Comparison of ENCODE assay signal across 10 mouse cellular contexts in genomic region chr15:99296213-99296612, GRCm38 (mm10). TPM values are rescaled to one million over a fixed set of nuclear protein-coding genes. Genes with fewer than 3 reads are reported as not detected.
DNase-seq lines count a peak whose midpoint lies in the region; ATAC-seq and TF ChIP-seq lines count a peak whose summit lies in the region.
"Had no signal": no experiment of that assay in that cellular context is flagged by ENCODE, and none has a peak within 500 bp of the region (broad histone marks: within the 10 kb centered on the region; RNA-seq: fewer than 3 reads in every experiment).

No protein-coding gene starts in this region.

- H3K9ac ChIP-seq in liver, embryonic 11.5 days (ENCODE audit: low read depth, low read length), result no peak overlapping the region
- 0 out of 2 replicates have a peak overlapping the region, but pooled peaks have one; percentile 21 for H3K9ac ChIP-seq in hindbrain, postnatal 0 days (replicated peaks; ENCODE audit: low read length)
- peak overlapping the region; percentile 82 for H3K9ac ChIP-seq in neural tube, embryonic 15.5 days (replicated peaks)

- H3K4me1 ChIP-seq in liver, embryonic 11.5 days (replicated peaks; ENCODE audit: control insufficient read depth, insufficient read depth, low read length), result no peaks in the 10 kb centered on the region
- peaks cover 3% of the 10 kb centered on the region for H3K4me1 ChIP-seq in cortical plate, adult 2 months (ENCODE audit: control insufficient read depth, insufficient read depth, low read length)
- no peaks in the 10 kb centered on the region; the same call in 1 of the 2 replicates for H3K4me1 ChIP-seq in hindbrain, postnatal 0 days (ENCODE audit: insufficient read depth, low read length)
- peaks cover 28% of the 10 kb centered on the region for H3K4me1 ChIP-seq in neural tube, embryonic 15.5 days

- peak overlapping the region; percentile 74; the same call in 1 of the 2 replicates for H3K4me3 ChIP-seq in liver, embryonic 11.5 days (ENCODE audit: low read depth, low read length)
- H3K4me3 ChIP-seq in cortical plate, adult 2 months (ENCODE audit: insufficient read depth, low read length), result peak overlapping the region; percentile 91
- peak overlapping the region; percentile 74 for H3K4me3 ChIP-seq in hindbrain, postnatal 0 days (ENCODE audit: low read length)
- H3K4me3 ChIP-seq in neural tube, embryonic 15.5 days (replicated peaks), result peak overlapping the region; percentile 67

- H3K9me3 ChIP-seq in liver, embryonic 11.5 days (ENCODE audit: control insufficient read depth, low read length), result no peaks in the 10 kb centered on the region
- no peaks in the 10 kb centered on the region for H3K9me3 ChIP-seq in hindbrain, postnatal 0 days (ENCODE audit: low read length)
- H3K9me3 ChIP-seq in neural tube, embryonic 15.5 days (replicated peaks), result no peaks in the 10 kb centered on the region

- 44% methylated on average over 5 of the region's 5 CpGs for WGBS in liver, embryonic 11.5 days
- WGBS in hindbrain, postnatal 0 days, result 38% methylated on average over 5 of the region's 5 CpGs
- WGBS in neural tube, embryonic 15.5 days, result 34% methylated on average over 5 of the region's 5 CpGs

- DNase-seq in liver, embryonic 11.5 days (ENCODE audit: low spot score), result no peak
- no peak for DNase-seq in liver
- no peak for DNase-seq in hindbrain, postnatal 0 days (ENCODE audit: low spot score)
- DNase-seq in spleen, adult 18-20 months, result no peak
- DNase-seq in ovary, postnatal 10 days (ENCODE audit: low spot score), result no peak
- no peak for DNase-seq in frontal cortex, postnatal 10 days (ENCODE audit: low spot score in 2 of 2)

- H3K27me3 ChIP-seq in liver, embryonic 11.5 days (replicated peaks; ENCODE audit: control insufficient read depth, insufficient read depth, low read length), result no peaks in the 10 kb centered on the region
- no peaks in the 10 kb centered on the region for H3K27me3 ChIP-seq in hindbrain, postnatal 0 days (ENCODE audit: insufficient read depth, low read length)
- H3K27me3 ChIP-seq in neural tube, embryonic 15.5 days (replicated peaks), result no peaks in the 10 kb centered on the region

- no peak for TF ChIP-seq POLR2A in cortical plate, adult 2 months (IDR thresholded peaks at IDR 0.05; ENCODE audit: extremely low read depth, insufficient read depth, low read length)

- no peak for ATAC-seq in liver, embryonic 11.5 days (replicated peaks; ENCODE audit: low FRiP score)
- no peak for ATAC-seq in hindbrain, postnatal 0 days
- no peak for ATAC-seq in neural tube, embryonic 15.5 days (ENCODE audit: low FRiP score)

- no peaks in the 10 kb centered on the region for H3K36me3 ChIP-seq in liver, embryonic 11.5 days (ENCODE audit: control insufficient read depth, insufficient read depth, low read length)
- H3K36me3 ChIP-seq in hindbrain, postnatal 0 days (ENCODE audit: insufficient read depth, low read length), result no peaks in the 10 kb centered on the region
- no peaks in the 10 kb centered on the region for H3K36me3 ChIP-seq in neural tube, embryonic 15.5 days

- 0 out of 2 replicates have a peak overlapping the region, but pooled peaks have one; percentile 82 for H3K27ac ChIP-seq in liver, embryonic 11.5 days (ENCODE audit: low read depth, low read length)
- H3K27ac ChIP-seq in cortical plate, adult 2 months (ENCODE audit: insufficient read depth, low read length), result no peak overlapping the region
- peak overlapping the region; percentile 91; the same call in 1 of the 2 replicates for H3K27ac ChIP-seq in hindbrain, postnatal 0 days
- peak overlapping the region; percentile 91; the same call in 1 of the 2 replicates for H3K27ac ChIP-seq in neural tube, embryonic 15.5 days (replicated peaks)
- H3K27ac ChIP-seq: macrophage had no signal

- TF ChIP-seq CTCF in cortical plate, adult 2 months (IDR thresholded peaks at IDR 0.05; ENCODE audit: extremely low read depth, insufficient read depth, low read length), result no peak
- TF ChIP-seq CTCF in hindbrain, postnatal 0 days (IDR thresholded peaks at IDR 0.05; ENCODE audit: low read depth), result no peak

- peak overlapping the region; percentile 80 for H3K4me2 ChIP-seq in liver, embryonic 11.5 days
- peak overlapping the region; percentile 68 for H3K4me2 ChIP-seq in hindbrain, postnatal 0 days (ENCODE audit: low read depth, low read length)
- peak overlapping the region; percentile 72 for H3K4me2 ChIP-seq in neural tube, embryonic 15.5 days

RNA-seq across cellular contexts. Expression of gene Fam186b, which starts 0.5 kb away (rescaled TPM):
- 0.08 and 0.09 TPM in 2 replicates for polyA plus RNA-seq in liver, embryonic 11.5 days (2014; fragmentation: Nextera tagmentation; extraction: Ambion mirVana)
- 0.69 and 1.1 TPM in 2 replicates for polyA plus RNA-seq in cortical plate, adult 2 months (2012; rRNA removed)
- total RNA-seq in hindbrain, postnatal 0 days (2014; rRNA removed), result 0.86 and 1.3 TPM in 2 replicates
- 1.3 and 1.4 TPM in 2 replicates for polyA plus RNA-seq in hindbrain, postnatal 0 days (2015; fragmentation: Nextera tagmentation; extraction: Ambion mirVana)
- polyA plus RNA-seq in neural tube, embryonic 15.5 days (2015; fragmentation: Nextera tagmentation; extraction: Ambion mirVana), result 0.73 and 0.97 TPM in 2 replicates
- total RNA-seq: common myeloid progenitor, adult 5-6 weeks had no signal
- polyA plus RNA-seq: macrophage had no signal

RNA-seq across cellular contexts. Expression of gene Prpf40b, which starts 1.3 kb away (rescaled TPM):
- polyA plus RNA-seq in liver, embryonic 11.5 days (2014; fragmentation: Nextera tagmentation; extraction: Ambion mirVana), result 27.7 and 30.5 TPM in 2 replicates
- polyA plus RNA-seq in cortical plate, adult 2 months (2012; rRNA removed), result 156 and 168 TPM in 2 replicates
- total RNA-seq in hindbrain, postnatal 0 days (2014; rRNA removed), result 90.2 and 94.2 TPM in 2 replicates
- polyA plus RNA-seq in hindbrain, postnatal 0 days (2015; fragmentation: Nextera tagmentation; extraction: Ambion mirVana), result 101 and 110 TPM in 2 replicates
- 95.7 and 111 TPM in 2 replicates for polyA plus RNA-seq in neural tube, embryonic 15.5 days (2015; fragmentation: Nextera tagmentation; extraction: Ambion mirVana)

RNA-seq across cellular contexts. Expression of gene Mcrs1, which starts 44.5 kb away (rescaled TPM):
- polyA plus RNA-seq in liver, embryonic 11.5 days (2014; fragmentation: Nextera tagmentation; extraction: Ambion mirVana), result 113 and 123 TPM in 2 replicates
- 109 and 112 TPM in 2 replicates for polyA plus RNA-seq in cortical plate, adult 2 months (2012; rRNA removed)
- total RNA-seq in hindbrain, postnatal 0 days (2014; rRNA removed), result 228 and 229 TPM in 2 replicates
- polyA plus RNA-seq in hindbrain, postnatal 0 days (2015; fragmentation: Nextera tagmentation; extraction: Ambion mirVana), result 199 and 206 TPM in 2 replicates
- polyA plus RNA-seq in neural tube, embryonic 15.5 days (2015; fragmentation: Nextera tagmentation; extraction: Ambion mirVana), result 185 and 190 TPM in 2 replicates
